Mouse (Mus musculus) liver, postnatal 0 days (tissue): Measurements from ENCODE around the gene Rnf24. TPM values are rescaled to one million over a fixed set of nuclear protein-coding genes. Genes with fewer than 3 reads are reported as not detected.

ENCODE experiments used
- ATAC-seq: fragments of 200-750 bp; cut with Nextera tagmentation; 2 replicates; pipeline ENCODE4 v1.8.0; 2017; ENCODE audit warnings: mild to moderate bottlenecking, moderate library complexity
- DNase-seq: peaks from one replicate; pipeline ENCODE4 v3.0.0-alpha.2; 2016
- H3K27ac ChIP-seq: fragments of 300-500 bp; sonication (generic); 2 replicates; pipeline ENCODE4 v1.5.1; 2014; ENCODE audit warnings: antibody characterized with exemption, moderate library complexity, mild to moderate bottlenecking, low read depth
- H3K27me3 ChIP-seq: fragments of 300-500 bp; sonication (generic); 2 replicates; pipeline ENCODE4 v1.6.1; 2014; ENCODE audit warnings: low read length, control low read depth, mixed read lengths; ENCODE audit not compliant: insufficient read depth
- H3K36me3 ChIP-seq: fragments of 300-500 bp; sonication (generic); replicated peaks from 2 replicates; pipeline ENCODE4 v1.6.1; 2014; ENCODE audit warnings: mild to moderate bottlenecking, control low read depth, low read length, moderate library complexity, mixed read lengths; ENCODE audit not compliant: insufficient read depth
- H3K4me1 ChIP-seq: fragments of 300-500 bp; sonication (generic); 2 replicates; pipeline ENCODE4 v1.6.1; 2014; ENCODE audit warnings: antibody characterized with exemption, mild to moderate bottlenecking, control low read depth; ENCODE audit not compliant: insufficient read depth
- H3K4me2 ChIP-seq: fragments of 300-500 bp; sonication (generic); 2 replicates; pipeline ENCODE4 v1.6.1; 2014; ENCODE audit warnings: low read depth, mild to moderate bottlenecking, low read length, moderate library complexity, mixed read lengths
- H3K4me3 ChIP-seq: fragments of 300-500 bp; sonication (generic); 2 replicates; pipeline ENCODE4 v1.5.1; 2014; ENCODE audit warnings: low read depth, low read length
- H3K9ac ChIP-seq: fragments of 300-500 bp; sonication (generic); replicated peaks from 2 replicates; pipeline ENCODE4 v1.6.1; 2014; ENCODE audit warnings: mild to moderate bottlenecking, moderate library complexity
- H3K9me3 ChIP-seq: fragments of 300-500 bp; sonication (generic); 2 replicates; pipeline ENCODE4 v1.6.1; 2016; ENCODE audit warnings: mild to moderate bottlenecking, control low read depth, low read length, mixed read lengths
- CTCF ChIP-seq: sonication (generic); IDR thresholded peaks from 2 replicates; pipeline ENCODE4 v1.5.1; 2016; ENCODE audit warnings: antibody characterized with exemption, low read depth
- EP300 ChIP-seq: IDR thresholded peaks from 2 replicates; pipeline ENCODE4 v1.6.1; 2016; ENCODE audit warnings: antibody characterized with exemption, low read depth, mild to moderate bottlenecking
- WGBS: fragments of 180-500 bp; shearing (Covaris S2); extraction: QIAGEN DNeasy Blood & Tissue Kit; methylation state at CpG from one replicate; pipeline ENCODE4 v1.1.7; 2014; ENCODE audit not compliant: insufficient replicate concordance; 5-methylcytosine and 5-hydroxymethylcytosine counted together
- microRNA-seq: library from miRNA; unstranded; fragments of <30 nt; microRNA quantifications from one replicate; pipeline ENCODE4, GENCODE M21; 2016
- polyA plus RNA-seq: library from polyadenylated mRNA; unstranded; fragments of >200 nt; fragmentation: Nextera tagmentation; extraction: Ambion mirVana; gene quantifications from 2 replicates; pipeline ENCODE4 v1.2.1, GENCODE M21; 2015

Gene Rnf24
- polyA plus RNA-seq, 1 experiment from 2014 or later, result 0.94 TPM

GRCm38 (mm10) chr2:131255738-131256137 is 97.0 kb downstream of the Rnf24 start:
- ATAC-seq, result no peak
- Histone ChIP-seq H3K9me3 (no peaks in the 10 kb centered on the region), H3K27ac (no peak overlapping the region), H3K27me3 (no peaks in the 10 kb centered on the region), H3K4me3 (no peak overlapping the region), H3K36me3 (no peaks in the 10 kb centered on the region), H3K4me2 (no peak overlapping the region), H3K4me1 (peaks cover 14% of the 10 kb centered on the region), H3K9ac (no peak overlapping the region)
- no peak for DNase-seq
- WGBS, result 69% methylated on average over 3 of the region's 3 CpGs
- TF ChIP-seq CTCF (no peak), EP300 (no peak)

DNA sequence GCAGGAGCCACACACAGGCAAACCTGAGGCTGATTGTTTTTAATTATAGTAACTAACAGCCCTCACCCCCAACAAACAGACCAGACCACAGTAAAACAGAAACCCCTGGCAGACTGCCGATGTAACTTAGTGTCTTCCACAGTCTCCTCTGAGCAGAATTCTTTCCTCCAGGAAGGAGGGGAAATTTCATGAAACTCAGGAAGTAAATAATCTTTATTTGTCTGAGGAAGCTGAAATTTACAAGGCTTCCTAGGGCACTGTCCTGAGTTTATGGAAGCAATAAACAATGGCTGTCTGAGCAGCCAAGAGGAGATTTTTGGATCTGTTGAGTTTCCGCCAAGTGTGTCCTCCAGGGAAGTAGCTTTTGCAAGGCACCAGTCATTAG is 98.4 kb downstream of the Rnf24 start:
- H3K4me3 ChIP-seq, result no peak overlapping the region
- WGBS, result 53% methylated on average over 2 of the region's 2 CpGs

GRCm38 (mm10) chr2:131253681-131254328 is 98.9 kb downstream of the Rnf24 start:
- WGBS, result 8% methylated on average over 7 of the region's 7 CpGs
- DNase-seq, result peak; percentile 80
- H3K9ac ChIP-seq, result peak overlapping the region; percentile 14; the same call in 1 of the 2 replicates

More for the DNA sequence above, 98.4 kb downstream of the Rnf24 start:
- H3K27me3 ChIP-seq, result no peaks in the 10 kb centered on the region
- H3K9ac ChIP-seq, result peak overlapping the region; percentile 14; the same call in 1 of the 2 replicates
- no peak for DNase-seq
- peak overlapping the region; percentile 34; the same call in 1 of the 2 replicates for H3K27ac ChIP-seq
- TF ChIP-seq EP300 (no peak), CTCF (no peak)
- H3K36me3 ChIP-seq, result 0 out of 2 replicates have a peak, but pooled peaks cover 2% of the 10 kb centered on the region
- H3K4me1 ChIP-seq, result 0 out of 2 replicates have a peak, but pooled peaks cover 6% of the 10 kb centered on the region
- H3K4me2 ChIP-seq, result peak overlapping the region; percentile 22
- H3K9me3 ChIP-seq, result no peaks in the 10 kb centered on the region
- ATAC-seq, result peak; percentile 3; the same call in 1 of the 2 replicates

More at GRCm38 (mm10) chr2:131253681-131254328, 98.9 kb downstream of the Rnf24 start:
- no peak overlapping the region for H3K4me3 ChIP-seq
- peak overlapping the region; percentile 34; the same call in 1 of the 2 replicates for H3K27ac ChIP-seq
- no peaks in the 10 kb centered on the region for H3K27me3 ChIP-seq
- peak; percentile 94 for ATAC-seq
- no peaks in the 10 kb centered on the region for H3K9me3 ChIP-seq
- H3K4me2 ChIP-seq, result peak overlapping the region; percentile 22
- 0 out of 2 replicates have a peak, but pooled peaks cover 6% of the 10 kb centered on the region for H3K4me1 ChIP-seq
- 0 out of 2 replicates have a peak, but pooled peaks cover 5% of the 10 kb centered on the region for H3K36me3 ChIP-seq
- TF ChIP-seq EP300, result peak; percentile 87
- TF ChIP-seq CTCF, result peak; percentile 95

Small RNA genes lying within 50 kb of the gene (microRNA-seq; reads per million reads assigned to microRNA genes)
- gene Mir103-2, result 65.3 reads per million, percentile 39 among the genes with 10 or more reads in this experiment

Other genes with a start within 250 kb of the Rnf24 start
- 0.65 and 0.67 TPM in 2 replicates for gene Hspa12b, start 225.6 kb downstream of the Rnf24 start, polyA plus RNA-seq
- not detected in 2 replicates for gene Gm11037, start 219.4 kb downstream of the Rnf24 start, polyA plus RNA-seq
- 58.1 and 61.6 TPM in 2 replicates for gene 1700037H04Rik, start 192.8 kb downstream of the Rnf24 start, polyA plus RNA-seq
- gene Cenpb, start 172.8 kb downstream of the Rnf24 start, polyA plus RNA-seq, result 4.2 and 4.8 TPM in 2 replicates
- gene Cdc25b, start 165.9 kb downstream of the Rnf24 start, polyA plus RNA-seq, result 67.6 and 77.7 TPM in 2 replicates
- gene Spef1, start 165.6 kb downstream of the Rnf24 start, polyA plus RNA-seq, result 0.59 and 0.65 TPM in 2 replicates
- gene Ap5s1, start 145.8 kb downstream of the Rnf24 start, polyA plus RNA-seq, result 19.5 TPM in 2 replicates
- gene Mavs, start 118.8 kb downstream of the Rnf24 start, polyA plus RNA-seq, result 21.2 and 22.1 TPM in 2 replicates
- gene Pank2, start 90.4 kb downstream of the Rnf24 start, polyA plus RNA-seq, result 17.2 and 21.3 TPM in 2 replicates
- 56.7 and 60.8 TPM in 2 replicates for gene Smox, start 138.6 kb upstream of the Rnf24 start, polyA plus RNA-seq
- gene Adra1d, start 209.4 kb upstream of the Rnf24 start, polyA plus RNA-seq, result 0.09 and 0.17 TPM in 2 replicates